ENCODE assay signal across 8 mouse cellular contexts in the genomic region with DNA sequence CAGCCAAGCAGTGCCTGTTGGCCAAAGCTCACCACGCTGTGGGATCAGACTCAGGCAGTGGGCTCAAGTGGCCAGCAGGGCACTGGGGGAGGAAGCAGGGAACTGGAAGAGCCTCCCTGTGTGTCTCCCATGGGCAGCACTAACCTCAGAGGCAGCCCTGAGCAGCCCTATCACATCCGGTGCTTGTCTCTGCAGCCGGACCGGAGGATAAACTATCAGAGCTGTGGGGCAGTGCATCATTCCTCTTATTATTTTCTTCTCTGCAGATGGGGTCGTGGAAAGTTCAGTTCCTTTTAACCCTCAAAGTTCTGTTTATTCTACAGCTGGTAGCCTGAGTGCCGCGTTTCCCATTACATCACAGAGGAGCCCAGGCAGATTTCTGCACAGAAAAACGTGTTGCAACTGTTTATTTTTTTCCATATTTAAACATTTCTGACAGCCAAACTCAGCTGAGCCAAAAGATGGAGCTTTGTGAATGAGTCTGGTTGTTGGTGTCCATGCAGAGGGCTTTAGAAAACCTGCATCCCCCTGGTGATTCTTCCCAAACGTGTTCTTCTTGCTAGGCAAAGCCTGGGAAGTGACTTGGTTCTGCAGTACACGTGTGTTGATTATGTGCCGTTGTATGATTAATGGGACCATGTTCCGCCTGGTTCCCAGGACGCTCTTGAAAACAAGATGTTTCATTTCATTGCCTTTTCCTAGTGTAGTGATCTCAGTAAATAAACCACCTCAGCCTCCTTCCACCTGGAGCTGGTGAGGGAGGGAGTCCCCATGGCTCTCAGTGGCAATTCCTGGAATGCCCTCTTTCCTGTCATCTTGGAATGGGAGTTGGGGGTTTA.
DNase-seq lines count a peak whose midpoint lies in the region; ATAC-seq lines count a peak whose summit lies in the region.

No protein-coding gene starts in this region.

- no peak for ATAC-seq in megakaryocyte, adult 5-6 weeks (ENCODE audit: poor library complexity, severe bottlenecking)

- no peaks in the 10 kb centered on the region for H3K27me3 ChIP-seq in limb, embryonic 10.5 days (ENCODE audit: low read depth, poor library complexity, severe bottlenecking)

- intact Hi-C loops in heart, postnatal 10 days (cut with DNase I) = loop anchor here (2.0 to 5.0 kb wide), 3 partner anchors 63 to 105 kb away; no protein-coding TSS in a partner anchor

- H3K36me3 ChIP-seq in limb, embryonic 10.5 days = peaks cover 18% of the 10 kb centered on the region

- H3K27ac ChIP-seq in limb, embryonic 10.5 days = peak overlapping the region; percentile 81; the same call in 1 of the 2 replicates

- no peak overlapping the region for H3K4me3 ChIP-seq in limb, embryonic 10.5 days

- no peaks in the 10 kb centered on the region for H3K9me3 ChIP-seq in limb, embryonic 10.5 days (replicated peaks)

- peak; percentile 82 for DNase-seq in adipocyte (ENCODE audit: low spot score)
- DNase-seq in embryo, embryonic 10.5 days (ENCODE audit: low spot score) = peak; percentile 70
- DNase-seq in heart, postnatal 10 days = peak; percentile 67 to 71
- peak; percentile 38 for DNase-seq in limb, embryonic 10.5 days (ENCODE audit: low spot score)
- DNase-seq in mesoderm, embryonic 11.5 days (ENCODE audit: low read depth, low spot score) = peak; percentile 72
- no peak for DNase-seq in cerebellum, adult 8-10 months
- DNase-seq in frontal cortex, postnatal 36 days (ENCODE audit: low spot score in 2 of 2) = no peak

- peaks cover 79% of the 10 kb centered on the region for H3K4me1 ChIP-seq in limb, embryonic 10.5 days

- WGBS in limb, embryonic 10.5 days = 43% methylated on average over 13 of the region's 13 CpGs

Comparison
In these comparisons a context has a peak if more than half of its experiments do, and no peak if none do; other contexts are left out.
1. DNase-seq: peak in adipocyte (single experiment), embryo, embryonic 10.5 days (single experiment), heart, postnatal 10 days (2 of 2), limb, embryonic 10.5 days (single experiment) and mesoderm, embryonic 11.5 days (single experiment); none in cerebellum, adult 8-10 months (single experiment) and frontal cortex, postnatal 36 days (0 of 2).